Mouse (Mus musculus) urinary bladder, postnatal 36 days (tissue): ENCODE data around the gene Rufy2.

ENCODE experiments used
- DNase-seq, 2 experiments: peaks; one replicate each; pipeline ENCODE4 v3.0.0; 2022; ENCODE audit warnings: low spot score in 2 of 2, mixed read lengths in 1 of 2

Rufy2 gene

GRCm38 (mm10) chr10:62980039-62980954, at the start of gene Rufy2:
TSS of gene Rufy2 (plus strand) at chr10:62980223.
- peak; percentile 65 to 75 for DNase-seq

- DNase-seq, result no peak
Observed at GRCm38 (mm10) chr10:62932381-62932780, 47.6 kb upstream of the Rufy2 start.

GRCm38 (mm10) chr10:62944975-62945580, 34.9 kb upstream of the Rufy2 start:
- no peak for DNase-seq

GRCm38 (mm10) chr10:62946738-62947471, 33.1 kb upstream of the Rufy2 start, which contains the start of gene Dna2:
TSS of gene Dna2 (plus strand) at chr10:62947026.
- DNase-seq, result peak; percentile 61 to 64

GRCm38 (mm10) chr10:62948551-62948950, 31.5 kb upstream of the Rufy2 start:
- DNase-seq, result no peak

- no peak for DNase-seq
Observed at GRCm38 (mm10) chr10:62963956-62964355, 16.1 kb upstream of the Rufy2 start.

- no peak for DNase-seq
Observed at GRCm38 (mm10) chr10:62965796-62966195, 14.2 kb upstream of the Rufy2 start.

- DNase-seq, result no peak
Observed at GRCm38 (mm10) chr10:62966291-62966690, 13.7 kb upstream of the Rufy2 start.

GRCm38 (mm10) chr10:62971821-62972220, 8.2 kb upstream of the Rufy2 start:
- no peak for DNase-seq

GRCm38 (mm10) chr10:62979667-62980038, 370 bp upstream of the Rufy2 start:
- no peak for DNase-seq

GRCm38 (mm10) chr10:62984072-62984471, 4.0 kb downstream of the Rufy2 start:
- DNase-seq, result no peak

GRCm38 (mm10) chr10:62984495-62984894, 4.5 kb downstream of the Rufy2 start:
- DNase-seq, result no peak

GRCm38 (mm10) chr10:62987341-62987740, 7.3 kb downstream of the Rufy2 start:
- DNase-seq, result no peak

- DNase-seq, result no peak
Observed at GRCm38 (mm10) chr10:62990636-62991035, 10.6 kb downstream of the Rufy2 start.

- no peak for DNase-seq
Observed at GRCm38 (mm10) chr10:62993991-62994390, 14.0 kb downstream of the Rufy2 start.

GRCm38 (mm10) chr10:63000584-63000983, 20.6 kb downstream of the Rufy2 start:
- DNase-seq, result no peak

- no peak for DNase-seq
Observed at GRCm38 (mm10) chr10:63003252-63003651, 23.2 kb downstream of the Rufy2 start.

- DNase-seq, result no peak
Observed at GRCm38 (mm10) chr10:63004556-63004955, 24.5 kb downstream of the Rufy2 start.

- no peak for DNase-seq
Observed at GRCm38 (mm10) chr10:63008193-63008592, 28.2 kb downstream of the Rufy2 start.

GRCm38 (mm10) chr10:63010268-63010667, 30.2 kb downstream of the Rufy2 start:
- DNase-seq, result no peak

GRCm38 (mm10) chr10:63011556-63011955, 31.5 kb downstream of the Rufy2 start:
- DNase-seq, result no peak

- no peak for DNase-seq
Observed at GRCm38 (mm10) chr10:63013476-63013875, 33.5 kb downstream of the Rufy2 start.
